Mouse (Mus musculus) heart, embryonic 16.5 days (tissue): ENCODE measurements at regions not wholly inside any gene's neighbourhood (a gene's known extent, or its start where the extent isn't known, plus 50 kb on each side); places are given as distances from the start of the nearest gene placed in this dataset.

Experiments used
- ATAC-seq: fragments of 200-750 bp; cut with Nextera tagmentation; replicated peaks from 2 replicates; pipeline ENCODE4 v1.8.0; 2017; ENCODE audit warnings: moderate number of reproducible peaks; ENCODE audit not compliant: insufficient read depth, low FRiP score; ENCODE audit errors: extremely low read depth
- H3K27ac ChIP-seq: fragments of 300-500 bp; sonication (generic); 2 replicates; pipeline ENCODE4 v1.5.1; 2014; ENCODE audit warnings: mild to moderate bottlenecking, low read length, control low read depth, moderate library complexity
- H3K27me3 ChIP-seq: fragments of 300-500 bp; sonication (generic); 2 replicates; pipeline ENCODE4 v1.6.1; 2014; ENCODE audit warnings: low read length, mixed read lengths; ENCODE audit not compliant: control insufficient read depth, insufficient read depth
- H3K36me3 ChIP-seq: fragments of 300-500 bp; sonication (generic); 2 replicates; pipeline ENCODE4 v1.6.1; 2014; ENCODE audit not compliant: control insufficient read depth, insufficient read depth
- H3K4me1 ChIP-seq: fragments of 300-500 bp; sonication (generic); 2 replicates; pipeline ENCODE4 v1.6.1; 2014; ENCODE audit warnings: low read length, mixed read lengths; ENCODE audit not compliant: control insufficient read depth, insufficient read depth
- H3K4me2 ChIP-seq: fragments of 300-500 bp; sonication (generic); 2 replicates; pipeline ENCODE4 v1.6.1; 2014; ENCODE audit warnings: low read depth, mild to moderate bottlenecking, control low read depth, low read length
- H3K4me3 ChIP-seq: fragments of 300-500 bp; sonication (generic); 2 replicates; pipeline ENCODE4 v1.5.1; 2014; ENCODE audit warnings: mild to moderate bottlenecking, control low read depth, low read length
- H3K9ac ChIP-seq: fragments of 300-500 bp; sonication (generic); 2 replicates; pipeline ENCODE4 v1.6.1; 2014; ENCODE audit warnings: low read length, control low read depth
- H3K9me3 ChIP-seq: fragments of 300-500 bp; sonication (generic); replicated peaks from 2 replicates; pipeline ENCODE4 v1.6.1; 2016; ENCODE audit warnings: low read length; ENCODE audit not compliant: control insufficient read depth
- WGBS: fragments of 180-500 bp; shearing (Covaris S2); extraction: QIAGEN DNeasy Blood & Tissue Kit; methylation state at CpG from one replicate; pipeline ENCODE4 v1.1.7; 2014; 5-methylcytosine and 5-hydroxymethylcytosine counted together

GRCm38 (mm10) chr3:159760293-159760692 is 79.2 kb upstream of the Wls start:
- Histone ChIP-seq H3K4me1 (no peaks in the 10 kb centered on the region), H3K27me3 (no peaks in the 10 kb centered on the region), H3K9ac (no peak overlapping the region), H3K27ac (no peak overlapping the region), H3K36me3 (no peaks in the 10 kb centered on the region), H3K4me2 (no peak overlapping the region), H3K9me3 (no peaks in the 10 kb centered on the region), H3K4me3 (no peak overlapping the region)
- ATAC-seq, result no peak
- 87% methylated on average over 2 of the region's 2 CpGs for WGBS

GRCm38 (mm10) chr3:159760949-159761348 is 78.5 kb upstream of the Wls start:
- H3K27me3 ChIP-seq, result no peaks in the 10 kb centered on the region
- H3K36me3 ChIP-seq, result no peaks in the 10 kb centered on the region
- H3K27ac ChIP-seq, result no peak overlapping the region
- H3K4me2 ChIP-seq, result no peak overlapping the region
- ATAC-seq, result no peak
- no peak overlapping the region for H3K4me3 ChIP-seq
- WGBS, result 92% methylated on average over 2 of the region's 2 CpGs
- H3K4me1 ChIP-seq, result no peaks in the 10 kb centered on the region
- no peaks in the 10 kb centered on the region for H3K9me3 ChIP-seq
- no peak overlapping the region for H3K9ac ChIP-seq

- H3K4me3 ChIP-seq, result peak overlapping the region; percentile 29
- H3K9me3 ChIP-seq, result no peaks in the 10 kb centered on the region
- H3K4me2 ChIP-seq, result peak overlapping the region; percentile 56
- H3K27me3 ChIP-seq, result no peaks in the 10 kb centered on the region
- WGBS, result 7% methylated on average over 13 of the region's 13 CpGs
- 0 out of 2 replicates have a peak, but pooled peaks cover 2% of the 10 kb centered on the region for H3K4me1 ChIP-seq
- no peak overlapping the region for H3K27ac ChIP-seq
- H3K9ac ChIP-seq, result 0 out of 2 replicates have a peak overlapping the region, but pooled peaks have one; percentile 3
- no peak for ATAC-seq
- no peaks in the 10 kb centered on the region for H3K36me3 ChIP-seq
Measured at GRCm38 (mm10) chr3:159782222-159782844, 57.1 kb upstream of the Wls start.

- Histone ChIP-seq H3K27ac (no peak overlapping the region), H3K4me2 (no peak overlapping the region), H3K36me3 (no peaks in the 10 kb centered on the region), H3K9ac (no peak overlapping the region), H3K4me3 (no peak overlapping the region), H3K9me3 (no peaks in the 10 kb centered on the region), H3K27me3 (no peaks in the 10 kb centered on the region), H3K4me1 (no peaks in the 10 kb centered on the region)
- no peak for ATAC-seq
- 75% methylated on average over 9 of the region's 9 CpGs for WGBS
Measured at GRCm38 (mm10) chr3:159787776-159788175, 51.7 kb upstream of the Wls start.
